Mouse (Mus musculus): ENCODE results near the gene Copz2.

Copz2 gene

GRCm38 (mm10) chr11:96899449-96900306 lies 50.0 kb downstream of the Copz2 start:
- intact Hi-C loops (cut with DNase I) = no loop called here

GRCm38 (mm10) chr11:96901332-96901731 lies 51.7 kb downstream of the Copz2 start:
- intact Hi-C loops (cut with DNase I) = no loop called here

DNA sequence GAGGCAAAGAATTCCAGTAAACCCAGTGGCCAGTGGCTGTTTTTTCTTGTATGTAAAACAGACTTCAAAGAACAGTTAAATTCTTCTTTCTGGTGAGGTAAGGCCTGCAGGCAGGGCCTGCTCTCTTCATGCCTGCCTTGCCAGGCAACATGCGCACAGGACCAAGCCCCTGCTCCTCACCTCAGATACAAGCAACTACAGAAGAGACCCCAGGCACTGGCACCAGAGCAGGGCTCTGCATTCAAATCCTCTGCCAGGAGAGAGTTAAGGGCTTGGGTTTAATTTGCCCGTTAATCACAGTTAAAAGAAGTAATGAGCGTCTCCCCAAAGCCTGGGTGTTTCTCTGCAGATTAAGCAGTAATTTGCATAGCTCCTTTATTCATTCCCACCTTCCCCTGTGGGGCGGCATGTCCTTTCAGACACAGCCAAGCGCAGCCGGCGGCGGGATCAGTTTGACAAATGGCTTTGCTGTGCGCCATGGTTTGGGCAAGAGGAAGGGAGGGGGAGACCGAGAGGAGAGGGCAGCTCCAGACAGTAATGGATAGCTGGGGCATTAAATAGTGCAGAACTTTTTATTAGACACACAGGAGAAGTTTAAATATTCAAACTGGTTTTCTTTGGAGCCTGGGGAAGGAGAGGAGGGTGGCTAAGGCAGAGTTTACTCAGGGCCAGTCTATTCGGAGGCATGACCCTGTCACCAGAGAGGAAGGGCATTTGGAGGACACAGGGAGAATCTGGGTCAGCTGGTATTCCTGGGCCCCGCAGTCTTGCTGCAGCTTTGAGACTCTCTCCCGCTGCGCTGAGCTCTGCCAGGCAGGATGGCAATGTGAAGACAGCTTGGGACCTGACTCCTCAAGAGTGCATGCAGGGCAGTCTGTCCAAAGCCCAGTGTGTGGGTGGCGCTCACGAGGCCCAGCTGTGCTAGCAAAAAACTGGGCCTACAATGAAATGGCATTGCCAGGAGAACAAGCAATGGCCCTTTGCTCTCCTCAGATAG lies 53.3 kb downstream of the Copz2 start:
- intact Hi-C loops (cut with DNase I) = no loop called here

DNA sequence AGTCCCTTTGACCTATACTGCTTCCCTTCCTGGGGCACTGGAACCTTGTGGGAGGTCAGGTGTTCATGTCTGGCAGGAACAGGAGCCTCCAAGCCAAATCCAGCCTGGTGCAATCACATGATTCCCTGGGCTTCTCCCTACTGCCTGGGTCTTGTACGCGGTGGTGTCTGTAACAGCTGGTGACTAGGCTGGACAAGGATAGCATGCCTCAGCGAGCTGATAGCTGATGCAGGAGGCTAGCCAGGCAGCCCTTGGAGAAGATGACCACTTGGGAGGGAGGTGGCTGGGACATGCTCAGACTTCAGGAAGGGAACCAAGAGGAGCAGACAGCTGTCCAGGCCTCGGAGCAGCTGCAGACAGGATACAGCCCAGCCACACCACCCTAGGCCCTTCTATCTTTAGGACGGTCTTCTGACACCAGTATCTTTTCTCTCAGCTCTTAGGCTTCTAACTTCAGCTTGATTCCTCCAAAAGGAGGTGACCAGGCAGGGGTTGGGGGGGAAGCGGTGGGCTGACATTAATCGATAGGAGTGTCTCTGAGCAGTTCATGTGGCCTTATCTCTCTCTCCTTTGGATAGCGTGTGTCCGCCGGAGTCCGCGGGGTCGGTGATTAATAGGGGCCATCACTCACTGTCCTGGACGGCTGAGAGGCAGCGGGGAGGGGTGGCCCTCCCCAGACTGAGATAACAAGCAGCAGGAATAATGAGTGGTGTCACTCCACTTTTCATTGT lies 56.9 kb downstream of the Copz2 start:
- intact Hi-C loops (cut with DNase I) = no loop called here

GRCm38 (mm10) chr11:96908594-96908993 lies 58.9 kb downstream of the Copz2 start:
- intact Hi-C loops (cut with DNase I) = no loop called here

GRCm38 (mm10) chr11:96910003-96910402 lies 60.3 kb downstream of the Copz2 start:
- intact Hi-C loops (cut with DNase I) = loop anchor here (1.0 to 10.0 kb wide), 2 partner anchors 43 to 115 kb away; partner anchors contain the start of gene Scrn2

Small RNAs within 50 kb of the gene (microRNA-seq; reads per million reads assigned to microRNA genes)
- 201 to 215 reads per million in 2 experiments for gene Mir152

Measured in adrenal gland (tissue).